Mouse (Mus musculus): ENCODE measurements around the gene Senp3. TPM values are rescaled to one million over a fixed set of nuclear protein-coding genes. Genes with fewer than 3 reads are reported as not detected.
"Not testable (repeated sequence)": the region's sequence is repeated elsewhere in the genome, so short reads cannot be mapped to it uniquely, and the experiment has no call there.

The Senp3 gene
- total and polyA plus RNA-seq, 3 experiments, result 116 to 303 (median 256) TPM

DNA sequence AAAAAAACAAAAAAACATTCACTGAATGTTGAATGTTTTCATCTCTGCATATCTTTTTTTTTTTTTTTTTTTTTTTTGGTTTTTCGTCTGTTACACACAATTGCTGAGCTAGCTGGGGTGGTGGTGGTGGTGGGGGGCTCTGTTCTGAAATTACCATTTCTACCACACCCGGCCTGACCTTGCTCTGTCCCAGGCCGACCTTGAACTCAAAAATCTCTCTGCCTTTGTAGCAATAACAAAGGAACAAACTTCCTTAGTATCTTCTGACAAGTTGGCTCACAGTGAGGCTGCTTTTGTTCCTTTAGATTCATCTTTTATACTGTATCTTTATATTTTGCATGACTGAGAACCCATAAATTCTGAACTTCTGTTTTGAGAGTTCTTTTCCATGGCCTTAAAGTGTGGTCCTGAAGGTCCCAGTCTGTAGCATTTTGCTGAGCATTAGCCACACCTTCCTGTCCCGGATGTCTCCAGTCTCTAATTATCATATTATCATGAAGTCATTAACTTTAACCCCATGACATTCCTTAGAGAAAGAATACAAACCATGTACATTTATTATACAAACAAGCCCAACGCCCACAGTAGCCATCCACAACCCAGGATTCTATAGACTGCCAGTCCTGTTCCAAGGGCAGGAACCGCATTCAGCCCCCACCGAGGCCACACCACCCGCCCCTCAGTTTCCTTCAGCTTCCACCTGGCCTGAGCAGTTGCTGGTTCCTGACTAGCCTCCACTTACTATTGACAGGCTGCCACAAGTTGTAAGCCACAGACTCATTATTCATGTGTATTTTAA is 22.1 kb upstream of the Senp3 start:
- TF ChIP-seq MXI1 (IDR thresholded peaks at IDR 0.05; ENCODE audit: low read depth, low read length) (no peak), NELFE (IDR thresholded peaks at IDR 0.05; ENCODE audit: low read depth, low read length) (no peak), HCFC1 (IDR thresholded peaks at IDR 0.05; ENCODE audit: low read depth, low read length) (no peak), TCF12 (IDR thresholded peaks at IDR 0.05; ENCODE audit: low read depth, low read length) (no peak), JUND (conservative IDR thresholded peaks at IDR 0.05; ENCODE audit: low read depth, low read length) (no peak), POLR2A (IDR thresholded peaks at IDR 0.05; ENCODE audit: low read depth, low read length) (no peak), CHD2 (IDR thresholded peaks at IDR 0.05; ENCODE audit: low read length) (no peak), MEF2A (IDR thresholded peaks at IDR 0.05; ENCODE audit: borderline replicate concordance, low read depth, low read length) (no peak), ETS1 (conservative IDR thresholded peaks at IDR 0.05; ENCODE audit: low read depth, low read length) (no peak), MYC (IDR thresholded peaks at IDR 0.05; ENCODE audit: low read depth, low read length) (no peak), GABPA (IDR thresholded peaks at IDR 0.05; ENCODE audit: insufficient replicate concordance, low read depth, low read length) (no peak), ZKSCAN1 (IDR thresholded peaks at IDR 0.05; ENCODE audit: borderline replicate concordance, low read depth, low read length) (no peak), CTCF (conservative IDR thresholded peaks at IDR 0.05 in 1 of 2, IDR thresholded peaks at IDR 0.05 in 1 of 2; ENCODE audit: low read depth in 2 of 2, low read length in 2 of 2) (no peak)
- Histone ChIP-seq H3K27me3 (replicated peaks) (peaks cover 5% of the 10 kb centered on the region), H3K9me3 (replicated peaks; ENCODE audit: low read length) (no peaks in the 10 kb centered on the region), H3K79me2 (replicated peaks; ENCODE audit: control insufficient read depth, extremely low read depth, insufficient read depth, poor library complexity, severe bottlenecking) (no peaks in the 10 kb centered on the region), H3K4me3 (replicated peaks in 1 of 3; ENCODE audit: low read depth in 2 of 3, low read length in 2 of 3, poor library complexity in 1 of 3) (no peak overlapping the region), H3K4me1 (ENCODE audit: control insufficient read depth in 1 of 2, insufficient read depth in 2 of 2) (peaks cover 0 to 7% of the 10 kb centered on the region in 2 experiments; a peak in 2 of 4 replicates), H3K4me2 (ENCODE audit: insufficient read depth, low read depth, poor library complexity, severe bottlenecking) (no peak overlapping the region), H3K27ac (ENCODE audit: insufficient read depth, low read depth) (no peak overlapping the region), H3K9ac (ENCODE audit: insufficient read depth, low read depth) (no peak overlapping the region), H3K36me3 (replicated peaks in 1 of 2; ENCODE audit: control insufficient read depth in 1 of 2, insufficient read depth in 1 of 2, low read length in 1 of 2) (no peaks in the 10 kb centered on the region)
- in situ Hi-C loops (cut with MboI; ENCODE audit: low pct_ligation_motif_present, low pct_unique_long_range_greater_than_20kb, low sequenced_read_pairs), result no loop called here
- DNase-seq (ENCODE audit: extremely low read depth), result no peak
- dilution Hi-C loops (cut with MboI; ENCODE audit: extremely low pct_ligation_motif_present, extremely low pct_unique_long_range_greater_than_20kb, low sequenced_read_pairs), result no loop called here

GRCm38 (mm10) chr11:69703381-69703780 is 21.5 kb upstream of the Senp3 start:
- H3K4me3 ChIP-seq (replicated peaks in 1 of 3; ENCODE audit: low read depth in 2 of 3, low read length in 2 of 3, poor library complexity in 1 of 3); dilution Hi-C loops (cut with MboI; ENCODE audit: extremely low pct_ligation_motif_present, extremely low pct_unique_long_range_greater_than_20kb, low sequenced_read_pairs); H3K9me3 ChIP-seq (replicated peaks; ENCODE audit: low read length); H3K36me3 ChIP-seq (replicated peaks in 1 of 2; ENCODE audit: control insufficient read depth in 1 of 2, insufficient read depth in 1 of 2, low read length in 1 of 2); H3K4me2 ChIP-seq (ENCODE audit: insufficient read depth, low read depth, poor library complexity, severe bottlenecking); H3K9ac ChIP-seq (ENCODE audit: insufficient read depth, low read depth); H3K79me2 ChIP-seq (replicated peaks; ENCODE audit: control insufficient read depth, extremely low read depth, insufficient read depth, poor library complexity, severe bottlenecking); H3K4me1 ChIP-seq (ENCODE audit: control insufficient read depth in 1 of 2, insufficient read depth in 2 of 2); H3K27me3 ChIP-seq (replicated peaks); H3K27ac ChIP-seq (ENCODE audit: insufficient read depth, low read depth); DNase-seq (ENCODE audit: extremely low read depth); in situ Hi-C loops (cut with MboI; ENCODE audit: low pct_ligation_motif_present, low pct_unique_long_range_greater_than_20kb, low sequenced_read_pairs): not testable (repeated sequence)
- TF ChIP-seq TBP (conservative IDR thresholded peaks at IDR 0.05; ENCODE audit: low read depth, low read length), result peak; percentile 66; the same call in 1 of the 2 replicates

DNA sequence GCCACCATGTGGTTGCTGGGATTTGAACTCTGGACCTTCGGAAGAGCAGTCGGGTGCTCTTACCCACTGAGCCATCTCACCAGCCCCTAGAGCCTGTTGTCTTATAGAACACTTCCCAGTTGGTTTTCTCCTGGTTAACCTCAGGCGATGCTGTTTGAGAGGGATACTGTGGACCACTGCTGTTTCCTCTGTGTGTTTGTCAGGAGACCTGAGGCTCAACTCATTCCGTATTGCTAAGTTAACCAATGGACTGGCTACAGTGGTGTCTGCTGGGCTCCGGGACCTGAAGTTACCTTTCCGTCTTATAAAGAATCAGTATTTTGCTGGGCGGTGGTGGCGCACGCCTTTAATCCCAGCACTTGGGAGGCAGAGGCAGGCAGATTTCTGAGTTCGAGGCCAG is 21.0 kb upstream of the Senp3 start:
- H3K9me3 ChIP-seq (replicated peaks; ENCODE audit: low read length); H3K79me2 ChIP-seq (replicated peaks; ENCODE audit: control insufficient read depth, extremely low read depth, insufficient read depth, poor library complexity, severe bottlenecking); H3K4me2 ChIP-seq (ENCODE audit: insufficient read depth, low read depth, poor library complexity, severe bottlenecking); H3K4me3 ChIP-seq (replicated peaks in 1 of 3; ENCODE audit: low read depth in 2 of 3, low read length in 2 of 3, poor library complexity in 1 of 3); dilution Hi-C loops (cut with MboI; ENCODE audit: extremely low pct_ligation_motif_present, extremely low pct_unique_long_range_greater_than_20kb, low sequenced_read_pairs); DNase-seq (ENCODE audit: extremely low read depth); H3K36me3 ChIP-seq (replicated peaks in 1 of 2; ENCODE audit: control insufficient read depth in 1 of 2, insufficient read depth in 1 of 2, low read length in 1 of 2); H3K4me1 ChIP-seq (ENCODE audit: control insufficient read depth in 1 of 2, insufficient read depth in 2 of 2); in situ Hi-C loops (cut with MboI; ENCODE audit: low pct_ligation_motif_present, low pct_unique_long_range_greater_than_20kb, low sequenced_read_pairs); H3K27me3 ChIP-seq (replicated peaks); H3K27ac ChIP-seq (ENCODE audit: insufficient read depth, low read depth); H3K9ac ChIP-seq (ENCODE audit: insufficient read depth, low read depth): not testable (repeated sequence)

All from CH12.LX (cell line).